Mouse (Mus musculus): ENCODE measurements around the gene Ptpn12. TPM values are rescaled to one million over a fixed set of nuclear protein-coding genes. Genes with fewer than 3 reads are reported as not detected.
"Not testable (repeated sequence)": the region's sequence is repeated elsewhere in the genome, so short reads cannot be mapped to it uniquely, and the experiment has no call there.

Ptpn12 gene
- total RNA-seq, 1 experiment from 2014 or later, result 152 TPM

GRCm38 (mm10) chr5:20964446-20964845 lies 91.3 kb downstream of the Ptpn12 start:
- no peak for ATAC-seq (replicated peaks; ENCODE audit: insufficient number of reproducible peaks, low FRiP score, low TSS enrichment, poor library complexity, severe bottlenecking)

DNA sequence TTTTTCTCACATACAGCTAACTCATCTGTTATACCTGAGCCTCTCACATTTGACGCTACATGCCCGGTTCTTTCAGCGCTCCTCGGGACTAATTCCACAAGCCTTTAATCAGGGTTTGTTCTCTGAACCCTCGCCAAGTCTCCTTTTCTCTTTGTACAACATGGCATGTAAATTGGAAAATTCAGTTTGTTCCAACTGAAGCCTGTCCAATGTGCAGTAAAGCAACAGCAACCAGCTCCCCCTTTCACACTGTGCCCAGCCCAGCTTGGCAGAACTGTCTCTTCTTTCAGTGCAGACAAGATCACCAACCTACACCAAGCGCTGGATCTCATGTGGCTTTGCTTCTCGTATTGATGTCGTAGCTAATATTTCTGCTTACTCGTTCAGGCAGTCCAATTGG lies 92.4 kb downstream of the Ptpn12 start:
- no peak for ATAC-seq (replicated peaks; ENCODE audit: insufficient number of reproducible peaks, low FRiP score, low TSS enrichment, poor library complexity, severe bottlenecking)

- no peak for ATAC-seq (replicated peaks; ENCODE audit: insufficient number of reproducible peaks, low FRiP score, low TSS enrichment, poor library complexity, severe bottlenecking)
These were observed 94.8 kb downstream of the Ptpn12 start for GRCm38 (mm10) chr5:20960927-20961326.

DNA sequence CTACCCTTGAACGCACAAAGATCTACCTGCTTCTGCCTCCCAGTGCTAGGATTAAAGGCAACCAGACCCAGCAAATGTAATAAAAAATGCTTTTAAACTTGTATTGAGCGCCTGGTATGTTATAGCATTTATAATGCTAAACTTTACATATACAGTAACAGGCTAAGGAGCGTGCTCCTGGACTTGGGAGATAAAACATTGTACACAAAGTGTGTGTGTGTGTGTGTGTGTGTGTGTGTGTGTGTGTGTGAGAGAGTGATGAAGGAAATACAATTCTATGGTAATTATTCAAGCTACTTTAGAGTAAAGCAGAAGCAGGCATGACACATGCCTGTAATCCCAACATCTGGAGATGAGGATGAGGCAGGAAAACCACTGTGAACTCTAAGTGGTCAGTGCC lies 99.4 kb downstream of the Ptpn12 start, which contains the start of gene Rsbn1l:
Rsbn1l (minus strand) TSS at position 101 of the 400 bp plus-strand sequence.
- ATAC-seq (replicated peaks; ENCODE audit: insufficient number of reproducible peaks, low FRiP score, low TSS enrichment, poor library complexity, severe bottlenecking), result no peak

DNA sequence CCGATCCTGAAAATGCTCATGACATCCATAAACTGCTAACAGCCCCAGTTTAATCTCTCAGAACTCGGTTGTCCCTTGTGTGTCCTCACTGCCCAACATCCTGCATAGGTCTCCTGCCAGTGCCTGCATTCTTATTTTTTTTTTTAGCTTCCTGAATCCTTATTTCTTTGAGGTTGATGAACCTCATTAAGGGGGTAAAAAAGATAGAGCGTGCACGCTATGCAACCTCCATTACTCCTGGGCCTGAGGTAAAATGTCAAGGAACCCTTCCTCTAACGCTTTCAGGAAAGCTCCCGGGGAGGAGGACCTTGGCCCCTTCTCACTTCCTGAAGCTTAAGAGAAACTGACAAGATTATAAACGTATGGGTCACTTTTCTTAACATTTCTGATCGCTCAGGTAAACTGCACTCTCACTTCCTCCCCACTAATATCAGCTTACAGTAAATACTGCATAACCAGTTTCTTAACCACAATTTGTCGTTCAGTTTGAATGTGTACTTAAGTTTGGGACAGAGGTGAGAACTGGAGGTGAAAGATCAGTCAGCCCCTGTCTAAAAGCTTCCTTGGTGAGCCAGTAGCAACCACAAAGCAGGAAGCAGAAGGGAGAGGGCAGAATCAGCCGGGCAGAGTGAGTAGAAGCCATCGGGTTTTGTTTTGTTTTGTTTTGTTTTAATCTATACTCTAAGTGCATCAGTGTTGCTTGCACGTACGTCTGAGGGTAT lies 100.4 kb downstream of the Ptpn12 start:
- peak; percentile 42 for ATAC-seq (replicated peaks; ENCODE audit: insufficient number of reproducible peaks, low FRiP score, low TSS enrichment, poor library complexity, severe bottlenecking)

DNA sequence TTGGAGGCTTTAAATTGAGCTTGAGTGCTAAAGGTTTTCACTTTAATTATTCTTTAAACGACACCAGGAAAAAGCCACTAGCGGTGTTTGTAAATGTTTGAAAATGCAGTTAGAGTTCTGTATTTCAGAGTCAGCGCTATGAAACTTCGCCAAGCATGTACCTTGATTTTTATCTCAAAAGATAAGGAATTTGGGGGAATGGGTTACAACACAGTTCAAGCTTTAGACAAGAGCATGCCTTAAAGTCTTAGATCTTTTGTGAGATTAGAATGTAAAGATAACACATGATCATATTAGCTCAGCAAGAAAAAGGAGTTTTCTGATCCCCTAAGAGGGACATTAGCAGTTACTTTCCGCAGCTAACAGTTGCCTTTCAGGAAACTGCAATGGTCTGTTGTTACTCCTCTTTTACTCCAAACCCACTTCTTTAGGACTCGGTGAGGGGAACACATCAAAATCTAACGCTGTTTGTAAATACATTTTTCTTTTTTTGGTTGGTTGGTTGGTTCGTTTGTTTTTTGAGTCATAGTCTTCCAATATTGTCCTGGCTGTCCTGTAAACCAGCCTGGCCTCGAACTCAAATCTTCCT lies 103.3 kb downstream of the Ptpn12 start:
- ATAC-seq (replicated peaks; ENCODE audit: insufficient number of reproducible peaks, low FRiP score, low TSS enrichment, poor library complexity, severe bottlenecking), result no peak

- ATAC-seq (replicated peaks; ENCODE audit: insufficient number of reproducible peaks, low FRiP score, low TSS enrichment, poor library complexity, severe bottlenecking), result peak; percentile 98
These were observed 103.9 kb downstream of the Ptpn12 start for GRCm38 (mm10) chr5:20951666-20952281.

GRCm38 (mm10) chr5:20950855-20951650 lies 104.7 kb downstream of the Ptpn12 start:
- peak; percentile 6; the same call in 1 of the 2 replicates for ATAC-seq (replicated peaks; ENCODE audit: insufficient number of reproducible peaks, low FRiP score, low TSS enrichment, poor library complexity, severe bottlenecking)

GRCm38 (mm10) chr5:20950516-20950854 lies 105.2 kb downstream of the Ptpn12 start:
- no peak for ATAC-seq (replicated peaks; ENCODE audit: insufficient number of reproducible peaks, low FRiP score, low TSS enrichment, poor library complexity, severe bottlenecking)

DNA sequence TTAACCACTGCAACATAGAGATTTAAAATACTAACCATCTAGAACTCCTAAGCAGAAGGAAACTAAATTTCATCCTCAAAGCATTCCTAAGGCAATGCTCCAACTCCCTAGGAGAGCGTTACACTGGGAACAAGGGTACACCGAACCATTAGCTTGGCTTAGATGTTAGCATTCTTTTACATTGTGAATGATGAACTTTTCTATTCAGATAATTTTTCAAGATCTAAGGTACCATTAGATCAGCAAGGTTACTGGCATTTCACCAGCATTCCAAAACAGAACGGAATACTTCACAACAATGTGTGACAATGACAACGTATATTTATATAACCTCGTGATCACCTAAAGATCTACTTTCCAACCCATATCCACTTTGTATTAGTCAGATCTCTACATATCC lies 105.6 kb downstream of the Ptpn12 start:
- no peak for ATAC-seq (replicated peaks; ENCODE audit: insufficient number of reproducible peaks, low FRiP score, low TSS enrichment, poor library complexity, severe bottlenecking)

DNA sequence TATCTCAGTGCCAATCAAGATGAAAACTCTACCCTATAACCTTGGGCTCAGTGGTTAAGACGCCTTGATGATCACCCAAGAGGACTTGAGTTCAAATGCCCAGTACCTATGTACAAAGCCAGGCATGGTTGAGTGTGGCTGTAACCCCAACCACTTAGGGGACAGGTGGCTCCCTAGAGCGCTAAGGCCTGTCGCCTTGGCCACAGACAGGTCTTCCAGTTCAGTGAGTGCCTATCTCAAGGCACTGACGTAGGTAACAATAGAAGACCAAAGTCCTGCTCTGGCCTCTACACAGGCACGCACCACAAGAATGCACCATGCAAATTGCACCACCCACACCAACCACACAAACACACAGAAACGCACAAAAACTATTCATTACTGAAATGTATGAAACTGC lies 108.8 kb downstream of the Ptpn12 start:
- no peak for ATAC-seq (replicated peaks; ENCODE audit: insufficient number of reproducible peaks, low FRiP score, low TSS enrichment, poor library complexity, severe bottlenecking)

GRCm38 (mm10) chr5:20944961-20945748 lies 110.6 kb downstream of the Ptpn12 start:
- ATAC-seq (replicated peaks; ENCODE audit: insufficient number of reproducible peaks, low FRiP score, low TSS enrichment, poor library complexity, severe bottlenecking), result peak; percentile 62; the same call in 1 of the 2 replicates

DNA sequence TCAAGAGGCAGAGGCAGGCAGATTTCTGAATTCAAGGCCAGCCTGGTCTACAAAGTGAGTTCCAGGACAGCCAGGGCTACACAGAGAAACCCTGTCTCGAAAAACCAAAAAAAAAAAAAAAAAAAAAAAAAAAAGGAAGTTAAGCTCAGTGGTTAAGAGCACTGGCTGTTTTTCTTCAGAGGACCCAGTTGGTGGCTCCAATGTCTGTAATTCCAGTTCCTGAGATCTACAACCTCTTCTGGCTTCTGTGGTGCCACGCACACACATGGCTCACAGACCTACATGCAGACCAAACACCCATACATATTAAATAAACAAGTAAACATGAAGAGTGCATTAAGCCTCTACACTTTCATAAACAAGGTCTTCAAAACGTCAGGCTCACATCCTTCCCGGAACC lies 111.9 kb downstream of the Ptpn12 start:
- not testable (repeated sequence) for ATAC-seq (replicated peaks; ENCODE audit: insufficient number of reproducible peaks, low FRiP score, low TSS enrichment, poor library complexity, severe bottlenecking)

DNA sequence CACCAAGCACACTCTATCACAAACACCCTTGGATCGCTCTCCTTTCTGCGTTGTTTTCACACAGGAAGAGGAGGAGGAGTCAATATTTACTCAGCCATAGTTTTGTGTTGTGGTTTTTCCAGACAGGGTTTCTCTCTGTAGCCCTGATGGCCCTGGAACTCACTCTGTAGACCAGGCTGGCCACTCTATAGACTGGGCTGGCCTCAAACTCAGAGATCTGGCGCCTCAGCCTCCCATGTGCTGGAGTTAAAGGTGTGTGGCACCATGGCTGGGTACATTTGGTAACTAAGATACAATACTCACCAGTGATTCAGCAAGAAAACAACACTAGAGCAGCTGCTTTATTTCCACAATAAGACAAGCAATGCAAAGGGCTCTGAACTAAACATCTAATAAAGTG lies 113.2 kb downstream of the Ptpn12 start:
- no peak for ATAC-seq (replicated peaks; ENCODE audit: insufficient number of reproducible peaks, low FRiP score, low TSS enrichment, poor library complexity, severe bottlenecking)

DNA sequence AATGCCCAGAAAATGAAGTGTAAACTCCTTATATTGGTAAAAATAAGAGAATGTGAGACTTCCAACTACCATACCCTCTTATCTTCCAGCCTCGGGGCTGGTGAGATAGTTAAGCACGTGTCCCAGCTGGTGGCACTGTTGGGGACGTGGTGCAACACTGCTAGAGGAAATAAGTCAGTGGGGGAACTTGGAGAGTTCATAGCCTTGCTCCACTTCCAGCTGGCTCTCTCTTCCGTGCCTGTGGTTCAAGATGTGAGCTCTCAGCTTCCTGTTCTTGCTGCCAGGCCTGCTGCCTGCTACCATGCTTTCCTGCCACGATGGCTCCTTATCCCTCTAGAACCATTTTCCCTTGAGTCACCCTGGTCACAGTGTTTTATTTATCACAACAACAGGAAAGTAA lies 114.5 kb downstream of the Ptpn12 start:
- peak; percentile 93 for ATAC-seq (replicated peaks; ENCODE audit: insufficient number of reproducible peaks, low FRiP score, low TSS enrichment, poor library complexity, severe bottlenecking)

- no peak for ATAC-seq (replicated peaks; ENCODE audit: insufficient number of reproducible peaks, low FRiP score, low TSS enrichment, poor library complexity, severe bottlenecking)
These were observed 115.0 kb downstream of the Ptpn12 start for GRCm38 (mm10) chr5:20940696-20941095.

- no peak for ATAC-seq (replicated peaks; ENCODE audit: insufficient number of reproducible peaks, low FRiP score, low TSS enrichment, poor library complexity, severe bottlenecking)
These were observed 115.6 kb downstream of the Ptpn12 start for GRCm38 (mm10) chr5:20940040-20940571.

- no peak for ATAC-seq (replicated peaks; ENCODE audit: insufficient number of reproducible peaks, low FRiP score, low TSS enrichment, poor library complexity, severe bottlenecking)
These were observed 117.2 kb downstream of the Ptpn12 start for GRCm38 (mm10) chr5:20938523-20938922.
